Mouse (Mus musculus): ENCODE measurements around the gene Fmnl3. TPM values are rescaled to one million over a fixed set of nuclear protein-coding genes. Genes with fewer than 3 reads are reported as not detected.

The Fmnl3 gene
- polyA plus RNA-seq, 1 experiment from 2014 or later, result 16.6 TPM

DNA sequence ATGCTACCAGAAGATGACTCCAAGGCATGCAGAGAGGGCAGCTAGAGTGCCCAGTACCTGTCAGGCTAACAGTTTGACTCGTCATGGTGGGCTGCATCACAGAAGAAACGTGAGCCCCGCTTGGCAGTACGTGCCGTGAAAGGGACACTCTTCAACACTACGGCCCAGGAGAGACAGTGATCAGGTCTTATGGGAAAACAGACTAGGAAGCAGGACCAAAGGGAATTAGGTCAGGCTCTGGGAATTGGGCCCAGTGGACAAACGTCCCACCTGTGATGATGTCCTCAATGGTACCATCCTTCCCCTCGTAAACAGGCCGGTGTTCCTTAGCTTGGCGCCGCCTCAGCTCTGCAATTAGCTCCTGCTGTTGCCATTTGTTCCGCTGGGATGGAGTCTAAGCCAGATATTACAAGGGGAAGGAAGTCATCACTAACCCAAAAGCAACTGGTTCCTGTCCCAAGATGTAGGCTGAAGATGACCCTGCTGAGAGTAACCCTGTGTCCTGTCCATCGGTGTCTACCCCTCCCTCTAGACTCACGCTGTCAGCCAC lies 51.3 kb downstream of the Fmnl3 start:
- Histone ChIP-seq H3K4me3 (replicated peaks; ENCODE audit: low read length) (no peak overlapping the region), H3K9ac (ENCODE audit: low read length) (no peak overlapping the region), H3K27ac (ENCODE audit: low read length) (peak overlapping the region; percentile 58), H3K9me3 (replicated peaks; ENCODE audit: control insufficient read depth, low read length) (no peaks in the 10 kb centered on the region), H3K36me3 (ENCODE audit: control insufficient read depth, insufficient read depth, low read length) (peaks cover 10% of the 10 kb centered on the region; the same call in 1 of the 2 replicates), H3K4me1 (ENCODE audit: control insufficient read depth, insufficient read depth, low read length) (peaks cover 4% of the 10 kb centered on the region; the same call in 1 of the 2 replicates), H3K4me2 (ENCODE audit: low read depth, low read length) (no peak overlapping the region), H3K27me3 (ENCODE audit: control insufficient read depth, insufficient read depth, low read length) (no peaks in the 10 kb centered on the region)
- WGBS, result 83% methylated on average over 14 of the region's 14 CpGs
- ATAC-seq (ENCODE audit: insufficient read depth, low FRiP score), result no peak

DNA sequence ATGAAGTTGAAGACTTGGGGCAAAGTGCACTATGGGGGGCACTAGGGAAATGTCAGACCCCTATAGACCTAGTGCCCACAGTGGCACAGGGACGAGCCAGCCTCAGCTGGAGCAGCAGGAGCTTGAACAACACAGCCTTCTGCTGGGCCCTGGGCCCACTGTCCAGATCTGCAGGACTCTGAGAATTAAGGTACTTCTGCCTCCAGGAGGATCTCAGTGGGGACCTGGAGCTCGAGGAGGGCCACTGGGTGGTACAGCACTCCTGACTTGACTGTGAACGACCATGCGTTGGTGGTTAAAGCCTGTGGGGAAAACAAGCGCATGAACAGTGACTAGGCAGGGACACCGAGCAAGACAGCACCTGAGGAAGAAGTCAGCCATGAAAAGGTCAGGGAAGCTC lies 52.2 kb downstream of the Fmnl3 start:
- Histone ChIP-seq H3K36me3 (ENCODE audit: control insufficient read depth, insufficient read depth, low read length) (peaks cover 9% of the 10 kb centered on the region; the same call in 1 of the 2 replicates), H3K4me1 (ENCODE audit: control insufficient read depth, insufficient read depth, low read length) (peaks cover 4% of the 10 kb centered on the region; the same call in 1 of the 2 replicates), H3K9me3 (replicated peaks; ENCODE audit: control insufficient read depth, low read length) (no peaks in the 10 kb centered on the region), H3K27ac (ENCODE audit: low read length) (peak overlapping the region; percentile 63), H3K4me3 (replicated peaks; ENCODE audit: low read length) (no peak overlapping the region), H3K9ac (ENCODE audit: low read length) (no peak overlapping the region; the same call in 1 of the 2 replicates), H3K27me3 (ENCODE audit: control insufficient read depth, insufficient read depth, low read length) (no peaks in the 10 kb centered on the region), H3K4me2 (ENCODE audit: low read depth, low read length) (no peak overlapping the region)
- WGBS, result 87% methylated on average over 6 of the region's 6 CpGs
- ATAC-seq (ENCODE audit: insufficient read depth, low FRiP score), result no peak

DNA sequence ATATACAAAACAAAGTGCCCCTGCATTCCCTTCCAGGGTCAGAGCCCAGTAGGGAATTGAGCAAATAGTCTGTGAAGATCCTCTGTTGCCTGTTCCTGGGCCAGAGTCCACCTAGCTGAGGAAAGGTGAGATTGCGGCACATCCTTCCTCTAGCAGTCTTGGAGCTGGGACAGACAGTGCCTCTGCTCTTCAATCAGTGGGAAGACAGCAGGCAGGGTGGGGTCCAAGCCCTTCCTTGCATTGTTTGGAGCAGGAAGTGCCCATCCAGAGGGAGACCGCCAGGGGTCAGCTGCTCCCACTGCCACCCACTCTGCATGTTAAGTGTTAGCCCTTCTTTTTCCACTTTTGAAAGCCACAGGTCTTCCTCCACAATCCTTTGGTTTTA lies 53.0 kb downstream of the Fmnl3 start:
- H3K27ac ChIP-seq (ENCODE audit: low read length), result peak overlapping the region; percentile 63
- H3K27me3 ChIP-seq (ENCODE audit: control insufficient read depth, insufficient read depth, low read length), result no peaks in the 10 kb centered on the region
- H3K4me2 ChIP-seq (ENCODE audit: low read depth, low read length), result no peak overlapping the region
- WGBS, result 58% methylated on average over 2 of the region's 2 CpGs
- H3K36me3 ChIP-seq (ENCODE audit: control insufficient read depth, insufficient read depth, low read length), result peaks cover 6% of the 10 kb centered on the region; the same call in 1 of the 2 replicates
- H3K9ac ChIP-seq (ENCODE audit: low read length), result 0 out of 2 replicates have a peak overlapping the region, but pooled peaks have one; percentile 22
- peak; percentile 21; the same call in 1 of the 2 replicates for ATAC-seq (ENCODE audit: insufficient read depth, low FRiP score)
- H3K4me1 ChIP-seq (ENCODE audit: control insufficient read depth, insufficient read depth, low read length), result peaks cover 4% of the 10 kb centered on the region; the same call in 1 of the 2 replicates
- no peak overlapping the region for H3K4me3 ChIP-seq (replicated peaks; ENCODE audit: low read length)
- H3K9me3 ChIP-seq (replicated peaks; ENCODE audit: control insufficient read depth, low read length), result no peaks in the 10 kb centered on the region

DNA sequence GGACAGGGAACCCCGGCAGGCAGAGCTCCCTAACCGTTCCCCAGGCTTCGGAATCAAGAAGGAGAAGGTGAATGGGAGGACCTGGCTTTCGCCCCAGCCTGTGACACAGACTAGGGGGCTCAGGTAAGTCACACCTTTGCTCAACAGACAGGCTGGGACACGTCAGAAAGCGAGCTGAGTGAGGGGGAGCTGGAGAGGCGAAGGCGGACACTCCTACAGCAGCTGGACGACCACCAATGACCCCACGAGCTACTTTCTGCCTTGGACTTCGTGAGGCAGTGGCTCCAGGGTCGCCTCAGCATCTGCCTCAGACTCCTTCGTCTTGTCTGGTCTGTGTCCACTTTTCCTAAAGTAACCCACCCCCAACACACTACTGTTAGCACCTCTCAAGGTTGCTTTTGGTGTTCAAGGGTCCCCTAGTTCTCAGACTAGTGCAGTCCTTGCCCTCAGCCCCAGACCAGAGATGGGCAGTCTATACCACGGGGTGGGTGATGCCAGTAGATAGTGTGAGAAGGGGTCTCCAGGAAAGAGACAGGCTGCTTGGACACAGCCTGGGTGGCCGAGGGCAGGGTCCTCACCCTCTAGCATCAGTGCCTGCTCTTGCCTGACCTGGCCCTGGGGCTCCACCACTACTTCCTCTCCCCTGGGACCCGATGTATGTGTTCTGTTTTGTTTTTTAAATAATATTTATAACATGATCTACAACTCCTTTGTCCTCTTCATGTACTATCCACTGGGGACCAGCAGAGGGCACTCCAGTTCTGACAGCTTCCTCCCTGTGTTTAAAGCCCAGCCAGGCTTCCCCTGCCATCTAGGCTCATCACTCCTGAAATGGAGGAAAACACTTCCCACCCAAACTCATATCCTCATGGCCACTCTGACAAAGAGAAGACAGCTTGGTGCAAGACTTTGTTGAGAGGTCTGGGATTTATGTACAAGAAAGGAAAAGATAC lies 53.7 kb downstream of the Fmnl3 start:
- H3K4me1 ChIP-seq (ENCODE audit: control insufficient read depth, insufficient read depth, low read length), result peaks cover 4% of the 10 kb centered on the region; the same call in 1 of the 2 replicates
- peak overlapping the region; percentile 63 for H3K27ac ChIP-seq (ENCODE audit: low read length)
- H3K9me3 ChIP-seq (replicated peaks; ENCODE audit: control insufficient read depth, low read length), result no peaks in the 10 kb centered on the region
- WGBS, result 64% methylated on average over 16 of the region's 16 CpGs
- peaks cover 6% of the 10 kb centered on the region; the same call in 1 of the 2 replicates for H3K36me3 ChIP-seq (ENCODE audit: control insufficient read depth, insufficient read depth, low read length)
- ATAC-seq (ENCODE audit: insufficient read depth, low FRiP score), result peak; percentile 42; the same call in 1 of the 2 replicates
- H3K27me3 ChIP-seq (ENCODE audit: control insufficient read depth, insufficient read depth, low read length), result no peaks in the 10 kb centered on the region
- peak overlapping the region; percentile 52; the same call in 1 of the 2 replicates for H3K9ac ChIP-seq (ENCODE audit: low read length)
- H3K4me3 ChIP-seq (replicated peaks; ENCODE audit: low read length), result no peak overlapping the region
- no peak overlapping the region for H3K4me2 ChIP-seq (ENCODE audit: low read depth, low read length)

DNA sequence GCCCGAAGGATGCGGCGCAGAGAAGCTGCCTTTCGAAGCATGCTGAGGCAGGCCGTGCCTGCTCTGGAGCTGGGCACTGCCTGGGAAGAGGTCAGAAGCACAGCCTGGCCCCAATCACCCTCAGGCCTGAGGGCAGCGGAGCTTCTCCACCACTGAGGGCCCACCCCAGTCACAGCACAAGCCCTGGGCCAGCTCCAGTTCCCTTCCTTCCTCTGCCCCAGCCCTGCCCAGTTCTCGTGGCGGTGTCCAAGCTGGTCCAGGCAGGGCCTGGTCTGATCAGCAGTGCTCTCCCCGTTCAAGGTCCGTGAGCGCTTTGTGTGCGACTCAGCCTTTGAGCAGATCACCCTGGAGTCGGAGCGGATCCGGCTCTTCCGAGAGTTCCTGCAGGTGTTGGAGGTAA lies 55.4 kb downstream of the Fmnl3 start:
- no peak overlapping the region for H3K4me3 ChIP-seq (replicated peaks; ENCODE audit: low read length)
- no peak overlapping the region for H3K4me2 ChIP-seq (ENCODE audit: low read depth, low read length)
- peaks cover 10% of the 10 kb centered on the region; the same call in 1 of the 2 replicates for H3K36me3 ChIP-seq (ENCODE audit: control insufficient read depth, insufficient read depth, low read length)
- peaks cover 4% of the 10 kb centered on the region; the same call in 1 of the 2 replicates for H3K4me1 ChIP-seq (ENCODE audit: control insufficient read depth, insufficient read depth, low read length)
- no peaks in the 10 kb centered on the region for H3K9me3 ChIP-seq (replicated peaks; ENCODE audit: control insufficient read depth, low read length)
- no peaks in the 10 kb centered on the region for H3K27me3 ChIP-seq (ENCODE audit: control insufficient read depth, insufficient read depth, low read length)
- 0 out of 2 replicates have a peak overlapping the region, but pooled peaks have one; percentile 2 for H3K27ac ChIP-seq (ENCODE audit: low read length)
- H3K9ac ChIP-seq (ENCODE audit: low read length), result no peak overlapping the region
- WGBS, result 91% methylated on average over 16 of the region's 16 CpGs
- no peak for ATAC-seq (ENCODE audit: insufficient read depth, low FRiP score)

DNA sequence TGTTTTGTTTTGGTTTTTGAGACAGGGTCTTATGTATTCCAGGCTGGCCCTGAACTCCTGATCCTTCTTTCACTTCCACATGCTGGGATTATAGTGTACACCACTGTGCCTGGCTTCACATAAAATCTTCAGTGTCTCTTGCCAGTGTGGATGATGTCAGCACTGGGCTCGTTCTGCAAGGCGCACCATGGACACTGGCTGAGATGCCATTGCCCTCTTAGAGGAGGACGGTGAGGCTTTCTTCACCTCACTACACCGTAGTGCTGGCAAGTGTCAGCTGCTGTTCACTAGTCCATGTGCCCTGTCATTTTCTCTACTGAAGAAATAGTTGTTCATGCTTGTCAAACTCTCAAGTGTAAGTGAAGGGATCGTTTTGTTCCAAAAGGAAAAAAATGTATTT lies 59.7 kb downstream of the Fmnl3 start:
- Histone ChIP-seq H3K9ac (ENCODE audit: low read length) (no peak overlapping the region), H3K4me3 (replicated peaks; ENCODE audit: low read length) (no peak overlapping the region), H3K27me3 (ENCODE audit: control insufficient read depth, insufficient read depth, low read length) (no peaks in the 10 kb centered on the region), H3K27ac (ENCODE audit: low read length) (no peak overlapping the region), H3K4me2 (ENCODE audit: low read depth, low read length) (no peak overlapping the region), H3K4me1 (ENCODE audit: control insufficient read depth, insufficient read depth, low read length) (no peaks in the 10 kb centered on the region), H3K36me3 (ENCODE audit: control insufficient read depth, insufficient read depth, low read length) (peaks cover 17% of the 10 kb centered on the region), H3K9me3 (replicated peaks; ENCODE audit: control insufficient read depth, low read length) (no peaks in the 10 kb centered on the region)
- no peak for ATAC-seq (ENCODE audit: insufficient read depth, low FRiP score)
- WGBS, result 85% methylated on average over 5 of the region's 5 CpGs

DNA sequence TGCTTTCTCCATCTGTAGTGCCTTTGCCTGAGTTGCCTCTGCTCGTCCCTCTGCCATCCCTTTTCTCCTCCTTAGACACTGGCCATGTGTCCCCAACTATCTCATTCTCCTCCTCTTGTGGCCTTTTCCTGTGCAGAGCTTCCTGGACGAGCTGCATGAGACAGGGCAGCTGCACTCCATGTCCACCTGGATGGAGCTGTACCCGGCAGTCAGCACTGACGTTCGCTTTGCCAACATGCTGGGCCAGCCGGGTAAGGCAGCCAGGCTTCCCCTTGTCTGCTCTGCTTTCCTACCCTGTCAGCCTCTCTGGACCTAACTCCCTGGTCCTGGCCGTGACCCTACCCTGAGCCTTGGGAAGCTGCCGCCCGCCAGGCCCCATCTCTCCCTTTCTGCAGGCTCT lies 60.7 kb downstream of the Fmnl3 start:
- Histone ChIP-seq H3K36me3 (ENCODE audit: control insufficient read depth, insufficient read depth, low read length) (peaks cover 18% of the 10 kb centered on the region), H3K4me2 (ENCODE audit: low read depth, low read length) (no peak overlapping the region), H3K9ac (ENCODE audit: low read length) (no peak overlapping the region), H3K4me3 (replicated peaks; ENCODE audit: low read length) (no peak overlapping the region), H3K27me3 (ENCODE audit: control insufficient read depth, insufficient read depth, low read length) (no peaks in the 10 kb centered on the region), H3K27ac (ENCODE audit: low read length) (no peak overlapping the region), H3K4me1 (ENCODE audit: control insufficient read depth, insufficient read depth, low read length) (no peaks in the 10 kb centered on the region), H3K9me3 (replicated peaks; ENCODE audit: control insufficient read depth, low read length) (no peaks in the 10 kb centered on the region)
- WGBS, result 89% methylated on average over 9 of the region's 9 CpGs
- no peak for ATAC-seq (ENCODE audit: insufficient read depth, low FRiP score)

DNA sequence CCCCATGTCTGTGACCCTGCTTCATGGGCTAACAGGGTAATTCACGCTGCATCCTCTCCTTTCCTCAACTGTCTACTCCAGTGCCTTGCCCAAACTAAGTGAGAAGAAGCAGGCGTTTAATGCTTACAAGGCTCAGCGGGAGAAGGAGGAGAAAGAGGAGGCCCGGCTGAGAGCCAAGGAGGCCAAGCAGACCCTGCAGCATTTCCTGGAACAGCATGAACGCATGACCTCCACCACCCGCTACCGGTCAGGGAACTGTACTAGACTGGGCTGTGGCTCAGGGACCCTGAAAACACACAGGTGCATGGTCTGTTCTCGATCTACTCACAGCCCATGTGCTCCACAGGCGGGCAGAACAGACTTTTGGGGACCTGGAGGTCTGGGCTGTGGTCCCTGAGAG lies 62.8 kb downstream of the Fmnl3 start:
- no peaks in the 10 kb centered on the region for H3K27me3 ChIP-seq (ENCODE audit: control insufficient read depth, insufficient read depth, low read length)
- H3K4me3 ChIP-seq (replicated peaks; ENCODE audit: low read length), result no peak overlapping the region
- H3K9ac ChIP-seq (ENCODE audit: low read length), result no peak overlapping the region
- WGBS, result 85% methylated on average over 9 of the region's 9 CpGs
- ATAC-seq (ENCODE audit: insufficient read depth, low FRiP score), result no peak
- H3K4me2 ChIP-seq (ENCODE audit: low read depth, low read length), result no peak overlapping the region
- no peaks in the 10 kb centered on the region for H3K4me1 ChIP-seq (ENCODE audit: control insufficient read depth, insufficient read depth, low read length)
- peaks cover 19% of the 10 kb centered on the region for H3K36me3 ChIP-seq (ENCODE audit: control insufficient read depth, insufficient read depth, low read length)
- H3K9me3 ChIP-seq (replicated peaks; ENCODE audit: control insufficient read depth, low read length), result no peaks in the 10 kb centered on the region
- H3K27ac ChIP-seq (ENCODE audit: low read length), result no peak overlapping the region

DNA sequence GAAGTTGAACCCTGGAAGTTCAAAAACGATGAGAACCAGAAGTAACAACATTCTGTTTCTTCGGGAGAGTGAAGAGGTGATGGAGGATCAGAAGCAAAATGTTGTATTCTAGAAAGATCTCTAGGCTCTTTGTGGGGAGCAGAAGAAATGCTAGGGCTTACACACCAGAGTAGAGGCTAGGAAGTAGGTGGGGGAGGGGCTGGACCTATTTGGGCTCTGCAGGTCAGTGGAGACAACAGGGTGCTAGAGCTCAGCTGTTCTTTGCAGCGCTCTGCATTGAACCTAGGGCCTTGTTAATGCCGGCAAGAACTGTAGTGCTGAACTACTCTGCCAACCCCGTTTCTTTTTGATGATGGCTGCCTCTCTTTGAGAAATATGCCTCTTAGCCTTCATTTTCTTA lies 74.1 kb downstream of the Fmnl3 start:
- H3K36me3 ChIP-seq (ENCODE audit: control insufficient read depth, insufficient read depth, low read length), result no peaks in the 10 kb centered on the region
- H3K27ac ChIP-seq (ENCODE audit: low read length), result no peak overlapping the region; the same call in 1 of the 2 replicates
- H3K4me2 ChIP-seq (ENCODE audit: low read depth, low read length), result peak overlapping the region; percentile 75
- H3K27me3 ChIP-seq (ENCODE audit: control insufficient read depth, insufficient read depth, low read length), result no peaks in the 10 kb centered on the region
- ATAC-seq (ENCODE audit: insufficient read depth, low FRiP score), result no peak
- peaks cover 13% of the 10 kb centered on the region for H3K4me1 ChIP-seq (ENCODE audit: control insufficient read depth, insufficient read depth, low read length)
- WGBS, result 38% methylated on average over 5 of the region's 5 CpGs
- H3K9me3 ChIP-seq (replicated peaks; ENCODE audit: control insufficient read depth, low read length), result no peaks in the 10 kb centered on the region
- H3K4me3 ChIP-seq (replicated peaks; ENCODE audit: low read length), result peak overlapping the region; percentile 76
- peak overlapping the region; percentile 83; the same call in 1 of the 2 replicates for H3K9ac ChIP-seq (ENCODE audit: low read length)
